Mouse (Mus musculus) heart, embryonic 16.5 days (tissue): ENCODE measurements at regions not wholly inside any gene's neighbourhood (a gene's known extent, or its start where the extent isn't known, plus 50 kb on each side); places are given as distances from the start of the nearest gene placed in this dataset.

Source experiments
- ATAC-seq: fragments of 200-750 bp; cut with Nextera tagmentation; replicated peaks from 2 replicates; pipeline ENCODE4 v1.8.0; 2017; ENCODE audit warnings: moderate number of reproducible peaks; ENCODE audit not compliant: insufficient read depth, low FRiP score; ENCODE audit errors: extremely low read depth
- H3K27ac ChIP-seq: fragments of 300-500 bp; sonication (generic); 2 replicates; pipeline ENCODE4 v1.5.1; 2014; ENCODE audit warnings: mild to moderate bottlenecking, low read length, control low read depth, moderate library complexity
- H3K27me3 ChIP-seq: fragments of 300-500 bp; sonication (generic); 2 replicates; pipeline ENCODE4 v1.6.1; 2014; ENCODE audit warnings: low read length, mixed read lengths; ENCODE audit not compliant: control insufficient read depth, insufficient read depth
- H3K36me3 ChIP-seq: fragments of 300-500 bp; sonication (generic); 2 replicates; pipeline ENCODE4 v1.6.1; 2014; ENCODE audit not compliant: control insufficient read depth, insufficient read depth
- H3K4me1 ChIP-seq: fragments of 300-500 bp; sonication (generic); 2 replicates; pipeline ENCODE4 v1.6.1; 2014; ENCODE audit warnings: low read length, mixed read lengths; ENCODE audit not compliant: control insufficient read depth, insufficient read depth
- H3K4me2 ChIP-seq: fragments of 300-500 bp; sonication (generic); 2 replicates; pipeline ENCODE4 v1.6.1; 2014; ENCODE audit warnings: low read depth, mild to moderate bottlenecking, control low read depth, low read length
- H3K4me3 ChIP-seq: fragments of 300-500 bp; sonication (generic); 2 replicates; pipeline ENCODE4 v1.5.1; 2014; ENCODE audit warnings: mild to moderate bottlenecking, control low read depth, low read length
- H3K9ac ChIP-seq: fragments of 300-500 bp; sonication (generic); 2 replicates; pipeline ENCODE4 v1.6.1; 2014; ENCODE audit warnings: low read length, control low read depth
- H3K9me3 ChIP-seq: fragments of 300-500 bp; sonication (generic); replicated peaks from 2 replicates; pipeline ENCODE4 v1.6.1; 2016; ENCODE audit warnings: low read length; ENCODE audit not compliant: control insufficient read depth
- WGBS: fragments of 180-500 bp; shearing (Covaris S2); extraction: QIAGEN DNeasy Blood & Tissue Kit; methylation state at CpG from one replicate; pipeline ENCODE4 v1.1.7; 2014; 5-methylcytosine and 5-hydroxymethylcytosine counted together

GRCm38 (mm10) chr17:66241868-66242622, 118.7 kb downstream of the Ddx11 start:
- H3K4me1 ChIP-seq = 0 out of 2 replicates have a peak, but pooled peaks cover 4% of the 10 kb centered on the region
- H3K27me3 ChIP-seq = no peaks in the 10 kb centered on the region
- H3K4me3 ChIP-seq = no peak overlapping the region
- H3K27ac ChIP-seq = no peak overlapping the region
- no peak for ATAC-seq
- H3K9me3 ChIP-seq = no peaks in the 10 kb centered on the region
- no peak overlapping the region for H3K9ac ChIP-seq
- no peak overlapping the region for H3K4me2 ChIP-seq
- no peaks in the 10 kb centered on the region for H3K36me3 ChIP-seq
- 33% methylated on average over 9 of the region's 9 CpGs for WGBS

GRCm38 (mm10) chr17:66244183-66244582, 120.9 kb downstream of the Ddx11 start:
- Histone ChIP-seq H3K9me3 (no peaks in the 10 kb centered on the region), H3K27ac (no peak overlapping the region), H3K27me3 (no peaks in the 10 kb centered on the region), H3K4me3 (no peak overlapping the region), H3K36me3 (no peaks in the 10 kb centered on the region), H3K9ac (no peak overlapping the region), H3K4me2 (no peak overlapping the region), H3K4me1 (0 out of 2 replicates have a peak, but pooled peaks cover 4% of the 10 kb centered on the region)
- no peak for ATAC-seq
- 91% methylated on average over 14 of the region's 14 CpGs for WGBS

GRCm38 (mm10) chr17:66246031-66246534, 122.8 kb downstream of the Ddx11 start:
- Histone ChIP-seq H3K27ac (no peak overlapping the region), H3K4me2 (no peak overlapping the region), H3K36me3 (no peaks in the 10 kb centered on the region), H3K27me3 (no peaks in the 10 kb centered on the region), H3K4me1 (0 out of 2 replicates have a peak, but pooled peaks cover 4% of the 10 kb centered on the region), H3K9me3 (no peaks in the 10 kb centered on the region), H3K4me3 (no peak overlapping the region), H3K9ac (no peak overlapping the region)
- no peak for ATAC-seq
- WGBS = 60% methylated on average over 14 of the region's 14 CpGs

- Histone ChIP-seq H3K4me2 (no peak overlapping the region), H3K4me3 (no peak overlapping the region), H3K27me3 (no peaks in the 10 kb centered on the region), H3K9me3 (no peaks in the 10 kb centered on the region), H3K27ac (no peak overlapping the region), H3K9ac (no peak overlapping the region), H3K36me3 (no peaks in the 10 kb centered on the region), H3K4me1 (peaks cover 7% of the 10 kb centered on the region)
- ATAC-seq = no peak
- 95% methylated on average over 2 of the region's 2 CpGs for WGBS
Observed at GRCm38 (mm10) chr17:66251495-66251894, 128.2 kb downstream of the Ddx11 start.

DNA sequence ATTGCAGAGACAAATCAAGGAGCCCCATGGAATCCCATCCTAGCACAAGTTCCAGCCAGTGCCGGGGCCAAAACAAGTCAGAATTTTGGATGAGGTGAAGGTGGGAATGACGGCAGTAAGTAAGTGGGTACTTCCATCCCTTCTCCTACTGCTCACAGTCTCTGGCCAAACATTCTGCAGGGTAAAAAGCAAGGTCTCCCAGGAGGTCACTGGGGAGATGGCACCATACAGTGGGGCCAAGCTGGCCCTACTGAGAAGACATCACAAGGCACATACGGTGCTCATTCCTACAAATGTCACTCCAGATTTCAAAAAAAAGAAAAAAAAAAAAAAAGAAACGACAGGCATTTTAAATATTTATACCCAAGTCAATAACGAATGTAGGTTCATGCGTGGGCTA, 129.6 kb downstream of the Ddx11 start:
- no peaks in the 10 kb centered on the region for H3K9me3 ChIP-seq
- H3K4me1 ChIP-seq = peaks cover 7% of the 10 kb centered on the region
- no peaks in the 10 kb centered on the region for H3K36me3 ChIP-seq
- no peak overlapping the region for H3K4me2 ChIP-seq
- no peak for ATAC-seq
- no peaks in the 10 kb centered on the region for H3K27me3 ChIP-seq
- WGBS = 86% methylated on average over 6 of the region's 6 CpGs
- H3K4me3 ChIP-seq = no peak overlapping the region
- no peak overlapping the region for H3K27ac ChIP-seq
- no peak overlapping the region for H3K9ac ChIP-seq

GRCm38 (mm10) chr17:66259697-66260096, 136.4 kb downstream of the Ddx11 start:
- H3K9ac ChIP-seq = no peak overlapping the region
- no peaks in the 10 kb centered on the region; the same call in 1 of the 2 replicates for H3K27me3 ChIP-seq
- no peaks in the 10 kb centered on the region for H3K36me3 ChIP-seq
- peaks cover 7% of the 10 kb centered on the region for H3K4me1 ChIP-seq
- no peak overlapping the region for H3K4me2 ChIP-seq
- H3K9me3 ChIP-seq = no peaks in the 10 kb centered on the region
- no peak overlapping the region for H3K4me3 ChIP-seq
- WGBS = 64% methylated on average over 8 of the region's 8 CpGs
- H3K27ac ChIP-seq = no peak overlapping the region
- ATAC-seq = no peak

DNA sequence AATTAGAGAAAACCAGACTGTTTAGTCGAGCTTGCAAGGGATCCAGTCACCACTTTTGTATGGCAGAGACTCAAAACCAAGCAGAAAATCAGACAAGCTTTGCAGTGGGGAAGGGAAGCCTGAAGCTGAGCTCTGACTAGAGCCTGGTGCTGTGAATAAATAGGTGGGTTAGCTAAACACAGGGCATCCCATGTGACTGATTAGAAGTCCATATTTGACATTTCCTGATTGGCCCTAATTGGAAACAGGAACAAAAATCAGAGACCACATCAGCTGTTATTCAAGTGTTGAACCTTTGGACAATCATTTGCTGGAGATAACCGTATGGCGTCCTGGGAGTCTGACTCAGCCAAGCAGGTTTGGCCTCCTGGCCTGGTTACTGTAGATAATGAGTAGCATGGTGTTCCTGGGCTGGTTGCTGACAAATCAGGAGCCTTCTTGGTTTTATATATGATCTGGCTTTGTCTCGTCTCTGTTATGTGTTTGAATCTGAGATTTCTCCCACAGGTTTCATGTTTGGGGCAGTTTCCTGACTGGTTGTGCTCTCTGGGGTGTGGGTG, 139.4 kb downstream of the Ddx11 start:
- Histone ChIP-seq H3K9ac (no peak overlapping the region), H3K4me2 (no peak overlapping the region), H3K9me3 (no peaks in the 10 kb centered on the region), H3K36me3 (no peaks in the 10 kb centered on the region), H3K4me1 (no peaks in the 10 kb centered on the region), H3K27me3 (no peaks in the 10 kb centered on the region; the same call in 1 of the 2 replicates), H3K27ac (no peak overlapping the region), H3K4me3 (no peak overlapping the region)
- ATAC-seq = no peak
- WGBS = 55% methylated on average over 4 of the region's 4 CpGs

- Histone ChIP-seq H3K27ac (no peak overlapping the region), H3K9me3 (no peaks in the 10 kb centered on the region), H3K4me2 (no peak overlapping the region), H3K36me3 (no peaks in the 10 kb centered on the region), H3K9ac (no peak overlapping the region), H3K27me3 (peaks cover 3% of the 10 kb centered on the region; the same call in 1 of the 2 replicates), H3K4me3 (no peak overlapping the region), H3K4me1 (no peaks in the 10 kb centered on the region)
- no peak for ATAC-seq
- 83% methylated on average over 4 of the region's 4 CpGs for WGBS
Observed at GRCm38 (mm10) chr17:66263405-66263804, 140.1 kb downstream of the Ddx11 start.

DNA sequence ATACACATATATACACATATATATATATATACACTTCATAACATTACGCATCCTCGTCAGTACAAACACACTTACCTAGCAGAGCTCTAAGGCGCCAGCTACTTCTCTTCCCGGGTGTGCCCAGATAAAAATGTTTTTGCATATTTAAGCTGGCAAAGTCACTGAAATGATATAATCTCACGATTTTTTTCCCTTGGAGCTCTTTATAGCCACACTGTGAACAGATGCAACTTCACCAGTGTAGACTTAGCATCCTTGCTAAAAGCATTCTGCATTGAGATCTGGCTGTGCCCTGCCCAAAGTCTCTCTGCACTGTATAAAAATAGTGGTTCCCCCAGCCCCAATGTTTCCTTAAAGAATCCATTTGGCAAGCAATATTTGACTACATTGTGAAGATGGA, 143.5 kb downstream of the Ddx11 start:
- no peak overlapping the region for H3K27ac ChIP-seq
- H3K4me2 ChIP-seq = no peak overlapping the region
- H3K9me3 ChIP-seq = no peaks in the 10 kb centered on the region
- no peak overlapping the region for H3K9ac ChIP-seq
- no peak for ATAC-seq
- WGBS = 73% methylated on average over 5 of the region's 5 CpGs
- 0 out of 2 replicates have a peak, but pooled peaks cover 3% of the 10 kb centered on the region for H3K27me3 ChIP-seq
- H3K36me3 ChIP-seq = no peaks in the 10 kb centered on the region
- H3K4me3 ChIP-seq = no peak overlapping the region
- H3K4me1 ChIP-seq = no peaks in the 10 kb centered on the region
